Mouse (Mus musculus): ENCODE results near the gene Wdr86. TPM values are rescaled to one million over a fixed set of nuclear protein-coding genes. Genes with fewer than 3 reads are reported as not detected.

The Wdr86 gene
- total and polyA plus RNA-seq, 2 experiments from 2014 or later = 6.7 to 16.5 TPM

GRCm38 (mm10) chr5:24726901-24727836, 3.4 kb downstream of the Wdr86 start:
- no peak for ATAC-seq (ENCODE audit: low FRiP score)

GRCm38 (mm10) chr5:24725897-24726296, 4.6 kb downstream of the Wdr86 start:
- H3K9me3 ChIP-seq (ENCODE audit: low read length) = no peaks in the 10 kb centered on the region
- 64% methylated on average over 6 of the region's 6 CpGs for WGBS

More at GRCm38 (mm10) chr5:24726901-24727836, 3.4 kb downstream of the Wdr86 start:
- TF ChIP-seq CTCF (IDR thresholded peaks at IDR 0.05) = no peak
- no peak overlapping the region for H3K9ac ChIP-seq (replicated peaks; ENCODE audit: low read length, poor library complexity, severe bottlenecking)
- no peak overlapping the region for H3K4me2 ChIP-seq (ENCODE audit: low read depth, low read length, poor library complexity, severe bottlenecking)
- H3K27me3 ChIP-seq (ENCODE audit: insufficient read depth, low read length) = peaks cover 18% of the 10 kb centered on the region
- H3K4me3 ChIP-seq (ENCODE audit: low read depth, low read length) = no peak overlapping the region
- H3K27ac ChIP-seq (ENCODE audit: low read depth, low read length) = no peak overlapping the region
- 73% methylated on average over 12 of the region's 12 CpGs for WGBS
- H3K4me1 ChIP-seq (ENCODE audit: insufficient read depth, low read length) = 0 out of 2 replicates have a peak, but pooled peaks cover 7% of the 10 kb centered on the region
- H3K36me3 ChIP-seq (ENCODE audit: insufficient read depth, low read length) = no peaks in the 10 kb centered on the region
- no peaks in the 10 kb centered on the region for H3K9me3 ChIP-seq (ENCODE audit: low read length)
- no peak for DNase-seq (ENCODE audit: low spot score)

GRCm38 (mm10) chr5:24724805-24725204, 5.7 kb downstream of the Wdr86 start:
- 42% methylated on average over 5 of the region's 5 CpGs for WGBS
- Histone ChIP-seq H3K4me1 (ENCODE audit: insufficient read depth, low read length) (no peaks in the 10 kb centered on the region), H3K27me3 (ENCODE audit: insufficient read depth, low read length) (peaks cover 8% of the 10 kb centered on the region), H3K9me3 (ENCODE audit: low read length) (no peaks in the 10 kb centered on the region), H3K36me3 (ENCODE audit: insufficient read depth, low read length) (no peaks in the 10 kb centered on the region), H3K9ac (replicated peaks; ENCODE audit: low read length, poor library complexity, severe bottlenecking) (no peak overlapping the region), H3K4me2 (ENCODE audit: low read depth, low read length, poor library complexity, severe bottlenecking) (no peak overlapping the region), H3K4me3 (ENCODE audit: low read depth, low read length) (no peak overlapping the region), H3K27ac (ENCODE audit: low read depth, low read length) (peak overlapping the region; percentile 27; the same call in 1 of the 2 replicates)
- DNase-seq (ENCODE audit: low spot score) (no peak), ATAC-seq (ENCODE audit: low FRiP score) (no peak)
- TF ChIP-seq CTCF (IDR thresholded peaks at IDR 0.05) = no peak

More at GRCm38 (mm10) chr5:24725897-24726296, 4.6 kb downstream of the Wdr86 start:
- ATAC-seq (ENCODE audit: low FRiP score) (no peak), DNase-seq (ENCODE audit: low spot score) (no peak)
- no peak overlapping the region for H3K27ac ChIP-seq (ENCODE audit: low read depth, low read length)
- TF ChIP-seq CTCF (IDR thresholded peaks at IDR 0.05) = no peak
- H3K36me3 ChIP-seq (ENCODE audit: insufficient read depth, low read length) = no peaks in the 10 kb centered on the region
- H3K4me1 ChIP-seq (ENCODE audit: insufficient read depth, low read length) = 0 out of 2 replicates have a peak, but pooled peaks cover 7% of the 10 kb centered on the region
- H3K9ac ChIP-seq (replicated peaks; ENCODE audit: low read length, poor library complexity, severe bottlenecking) = no peak overlapping the region
- H3K4me2 ChIP-seq (ENCODE audit: low read depth, low read length, poor library complexity, severe bottlenecking) = no peak overlapping the region
- H3K27me3 ChIP-seq (ENCODE audit: insufficient read depth, low read length) = peaks cover 18% of the 10 kb centered on the region
- H3K4me3 ChIP-seq (ENCODE audit: low read depth, low read length) = no peak overlapping the region

- H3K27me3 ChIP-seq (ENCODE audit: insufficient read depth, low read length) = peaks cover 3% of the 10 kb centered on the region
- no peak for ATAC-seq (ENCODE audit: low FRiP score)
These were observed 6.3 kb downstream of the Wdr86 start for GRCm38 (mm10) chr5:24724270-24724634.

GRCm38 (mm10) chr5:24723527-24724269, 6.8 kb downstream of the Wdr86 start:
- Histone ChIP-seq H3K9me3 (ENCODE audit: low read length) (no peaks in the 10 kb centered on the region), H3K4me1 (ENCODE audit: insufficient read depth, low read length) (no peaks in the 10 kb centered on the region), H3K27ac (ENCODE audit: low read depth, low read length) (no peak overlapping the region), H3K4me2 (ENCODE audit: low read depth, low read length, poor library complexity, severe bottlenecking) (no peak overlapping the region), H3K27me3 (ENCODE audit: insufficient read depth, low read length) (no peaks in the 10 kb centered on the region), H3K36me3 (ENCODE audit: insufficient read depth, low read length) (no peaks in the 10 kb centered on the region), H3K4me3 (ENCODE audit: low read depth, low read length) (no peak overlapping the region), H3K9ac (replicated peaks; ENCODE audit: low read length, poor library complexity, severe bottlenecking) (no peak overlapping the region)
- ATAC-seq (ENCODE audit: low FRiP score) (no peak), DNase-seq (ENCODE audit: low spot score) (no peak)
- no peak for TF ChIP-seq CTCF (IDR thresholded peaks at IDR 0.05)
- WGBS = 57% methylated on average over 11 of the region's 11 CpGs

More at GRCm38 (mm10) chr5:24724270-24724634, 6.3 kb downstream of the Wdr86 start:
- H3K27ac ChIP-seq (ENCODE audit: low read depth, low read length) = no peak overlapping the region
- H3K9ac ChIP-seq (replicated peaks; ENCODE audit: low read length, poor library complexity, severe bottlenecking) = no peak overlapping the region
- no peak overlapping the region for H3K4me2 ChIP-seq (ENCODE audit: low read depth, low read length, poor library complexity, severe bottlenecking)
- H3K4me1 ChIP-seq (ENCODE audit: insufficient read depth, low read length) = no peaks in the 10 kb centered on the region
- H3K9me3 ChIP-seq (ENCODE audit: low read length) = no peaks in the 10 kb centered on the region
- no peak for TF ChIP-seq CTCF (IDR thresholded peaks at IDR 0.05)
- WGBS = 79% methylated on average over 5 of the region's 5 CpGs
- no peak overlapping the region for H3K4me3 ChIP-seq (ENCODE audit: low read depth, low read length)
- no peak for DNase-seq (ENCODE audit: low spot score)
- H3K36me3 ChIP-seq (ENCODE audit: insufficient read depth, low read length) = no peaks in the 10 kb centered on the region

All from midbrain, postnatal 0 days (tissue).